Mouse (Mus musculus) activated CD4-positive, CD25-positive, alpha-beta regulatory T cell, adult 4 months (primary cell): Measurements from ENCODE around the gene Ranbp1. TPM values are rescaled to one million over a fixed set of nuclear protein-coding genes. Genes with fewer than 3 reads are reported as not detected.
"Not testable (repeated sequence)": the region's sequence is repeated elsewhere in the genome, so short reads cannot be mapped to it uniquely, and the experiment has no call there.

Source experiments
- ATAC-seq: one replicate; pipeline ENCODE4 v1.8.0; 2017
- polyA plus RNA-seq, 2 experiments: library from polyadenylated mRNA; unstranded; fragments of 100-300 nt; shearing (Covaris generic); gene quantifications; one replicate each; pipeline ENCODE4 v1.2.1; 2017

Ranbp1 gene
- polyA plus RNA-seq, 2 experiments from 2014 or later = 186 to 213 TPM

GRCm38 (mm10) chr16:18200062-18200461, 48.5 kb downstream of the Ranbp1 start:
- ATAC-seq = no peak

- no peak for ATAC-seq
Observed at GRCm38 (mm10) chr16:18198365-18199098, 50.0 kb downstream of the Ranbp1 start.

DNA sequence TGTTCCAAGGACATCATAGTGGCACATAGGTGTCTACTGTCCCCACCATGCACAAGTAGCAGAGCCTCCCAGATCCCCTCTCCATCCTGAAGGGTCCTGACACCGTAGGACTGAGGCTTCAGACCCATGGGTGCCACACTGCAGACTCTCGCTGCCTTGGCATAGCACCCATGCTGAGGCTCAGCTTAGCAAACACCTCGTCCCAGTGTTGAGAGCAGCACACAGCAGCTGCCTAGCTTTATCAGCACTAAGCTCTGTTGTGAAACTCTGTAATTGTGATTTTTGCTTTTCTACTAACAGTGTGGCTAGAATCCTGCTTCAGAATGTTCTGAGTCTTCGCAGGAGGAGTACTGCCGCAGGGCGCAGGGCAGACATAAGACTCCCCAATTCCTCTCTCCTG, 50.7 kb downstream of the Ranbp1 start:
- ATAC-seq = no peak

DNA sequence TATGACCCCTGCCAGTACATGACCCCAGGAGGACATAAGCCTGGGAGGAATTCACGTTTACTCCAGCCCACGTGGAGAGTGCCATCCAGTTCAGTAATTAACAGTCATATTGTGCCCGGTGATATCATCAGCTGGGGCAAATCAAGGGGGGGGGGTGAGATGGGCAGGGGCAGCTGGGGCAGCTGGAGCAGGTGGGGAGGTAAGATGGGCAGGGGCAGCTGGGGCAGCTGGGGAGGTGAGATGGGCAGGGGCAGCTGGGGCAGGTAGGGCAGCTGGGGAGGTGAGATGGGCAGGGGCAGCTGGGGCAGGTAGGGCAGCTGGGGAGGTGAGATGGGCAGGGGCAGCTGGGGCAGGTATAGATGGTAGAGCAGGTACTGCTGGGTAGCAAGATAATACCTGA, 53.0 kb downstream of the Ranbp1 start:
- not testable (repeated sequence) for ATAC-seq

DNA sequence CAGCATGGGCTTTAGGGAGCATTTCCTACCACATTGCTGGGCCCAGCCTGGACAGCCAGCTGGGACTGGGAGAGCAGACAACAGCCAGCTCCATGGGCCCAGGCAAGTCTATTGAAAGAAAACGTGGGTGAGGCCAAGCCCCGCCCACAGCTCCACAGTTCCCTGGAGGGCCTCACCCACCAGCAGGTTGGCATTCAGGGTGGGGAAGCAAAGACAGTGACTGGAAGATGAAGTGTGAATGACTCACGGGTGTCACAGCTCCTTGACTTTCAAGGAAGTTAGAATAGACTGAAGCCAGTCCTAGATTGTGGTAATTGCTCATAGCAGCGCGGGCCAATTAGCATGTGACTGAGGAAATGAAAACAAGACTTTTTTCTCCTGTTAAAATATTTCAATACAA, 53.5 kb downstream of the Ranbp1 start:
- no peak for ATAC-seq

- no peak for ATAC-seq
Observed at GRCm38 (mm10) chr16:18194208-18194985, 54.1 kb downstream of the Ranbp1 start.

GRCm38 (mm10) chr16:18191006-18191405, 57.5 kb downstream of the Ranbp1 start:
- no peak for ATAC-seq

Other genes with a start within 250 kb of the Ranbp1 start
- gene Dgcr6, start 195.9 kb downstream of the Ranbp1 start, polyA plus RNA-seq = 10 to 100 TPM; 15.6 to 19.7 TPM
- 1 to 10 TPM; 2.9 to 4.2 TPM for gene Prodh, start 158.5 kb downstream of the Ranbp1 start, polyA plus RNA-seq
- not detected for gene Rtn4r, start 121.1 kb downstream of the Ranbp1 start, polyA plus RNA-seq
- not detected for gene Ccdc188, start 30.9 kb downstream of the Ranbp1 start, polyA plus RNA-seq
- gene Zdhhc8, start 13.6 kb downstream of the Ranbp1 start, polyA plus RNA-seq = 1 to 10 TPM; 1.7 to 2.7 TPM
- 10 to 100 TPM; 27.7 to 46.5 TPM for gene Trmt2a, start 53 bp downstream of the Ranbp1 start, polyA plus RNA-seq
- not detected for gene Gm49776, start 9.6 kb upstream of the Ranbp1 start, polyA plus RNA-seq
- 10 to 100 TPM; 22.0 to 24.5 TPM for gene Dgcr8, start 40.5 kb upstream of the Ranbp1 start, polyA plus RNA-seq
- gene Tango2, start 99.4 kb upstream of the Ranbp1 start, polyA plus RNA-seq = 10 to 100 TPM; 55.4 to 58.0 TPM
- gene Arvcf, start 99.5 kb upstream of the Ranbp1 start, polyA plus RNA-seq = under 1 TPM; 0.51 to 0.93 TPM
- gene Txnrd2, start 177.7 kb upstream of the Ranbp1 start, polyA plus RNA-seq = 10 to 100 TPM; 16.2 to 21.6 TPM
- 10 to 100 TPM; 45.6 to 60.6 TPM for gene Comt, start 178.1 kb upstream of the Ranbp1 start, polyA plus RNA-seq
- 10 to 100 TPM; 11.4 to 11.9 TPM for gene Gnb1l, start 250.0 kb upstream of the Ranbp1 start, polyA plus RNA-seq